Mouse (Mus musculus) mesoderm, embryonic 11.5 days (tissue): ENCODE measurements around the gene Chrm3.
"Not testable (repeated sequence)": the region's sequence is repeated elsewhere in the genome, so short reads cannot be mapped to it uniquely, and the experiment has no call there.

Experiments
- DNase-seq: peaks from one replicate; pipeline ENCODE4 v3.0.0-alpha.2; 2012; ENCODE audit warnings: low read depth, low spot score

Chrm3 gene

GRCm38 (mm10) chr13:10360777-10361176, at the start of gene Chrm3:
Chrm3 (minus strand) TSS chr13:10360847.
- peak; percentile 64 for DNase-seq

- no peak for DNase-seq
Observed at GRCm38 (mm10) chr13:10394364-10394763, 33.7 kb upstream of the Chrm3 start.

GRCm38 (mm10) chr13:10375487-10375886, 14.8 kb upstream of the Chrm3 start:
- not testable (repeated sequence) for DNase-seq

GRCm38 (mm10) chr13:10360199-10360694, 400 bp downstream of the Chrm3 start:
- DNase-seq, result peak; percentile 37

GRCm38 (mm10) chr13:10359516-10360198, 990 bp downstream of the Chrm3 start:
- DNase-seq, result peak; percentile 9

GRCm38 (mm10) chr13:10355796-10356195, 4.9 kb downstream of the Chrm3 start:
- no peak for DNase-seq

- no peak for DNase-seq
Observed at GRCm38 (mm10) chr13:10354885-10355575, 5.6 kb downstream of the Chrm3 start.

- DNase-seq, result no peak
Observed at GRCm38 (mm10) chr13:10352141-10352540, 8.5 kb downstream of the Chrm3 start.

- no peak for DNase-seq
Observed at GRCm38 (mm10) chr13:10344362-10344761, 16.3 kb downstream of the Chrm3 start.

GRCm38 (mm10) chr13:10335558-10335957, 25.1 kb downstream of the Chrm3 start:
- no peak for DNase-seq

GRCm38 (mm10) chr13:10332762-10333161, 27.9 kb downstream of the Chrm3 start:
- DNase-seq, result no peak

- no peak for DNase-seq
Observed at GRCm38 (mm10) chr13:10309811-10310210, 50.8 kb downstream of the Chrm3 start.

GRCm38 (mm10) chr13:10295160-10295559, 65.5 kb downstream of the Chrm3 start:
- DNase-seq, result no peak

- no peak for DNase-seq
Observed at GRCm38 (mm10) chr13:10284331-10284730, 76.3 kb downstream of the Chrm3 start.

- DNase-seq, result no peak
Observed at GRCm38 (mm10) chr13:10274907-10275306, 85.7 kb downstream of the Chrm3 start.

GRCm38 (mm10) chr13:10263784-10264183, 96.9 kb downstream of the Chrm3 start:
- no peak for DNase-seq

GRCm38 (mm10) chr13:10253049-10253448, 107.6 kb downstream of the Chrm3 start:
- no peak for DNase-seq

GRCm38 (mm10) chr13:10251499-10252179, 109.0 kb downstream of the Chrm3 start:
- DNase-seq, result no peak

- DNase-seq, result no peak
Observed at GRCm38 (mm10) chr13:10244243-10244998, 116.2 kb downstream of the Chrm3 start.

- no peak for DNase-seq
Observed at GRCm38 (mm10) chr13:10240238-10240637, 120.4 kb downstream of the Chrm3 start.

- DNase-seq, result peak; percentile 6
Observed at GRCm38 (mm10) chr13:10239825-10240224, 120.8 kb downstream of the Chrm3 start.

- no peak for DNase-seq
Observed at GRCm38 (mm10) chr13:10237616-10238015, 123.0 kb downstream of the Chrm3 start.
